Mouse (Mus musculus): Measurements from ENCODE around the gene Abcd1. TPM values are rescaled to one million over a fixed set of nuclear protein-coding genes. Genes with fewer than 3 reads are reported as not detected.

Abcd1 gene
- polyA plus RNA-seq, 1 experiment from 2014 or later = 8.0 TPM

- no peak overlapping the region for H3K4me3 ChIP-seq (ENCODE audit: low read depth, low read length)
- DNase-seq (ENCODE audit: low spot score) = no peak
- H3K27me3 ChIP-seq (ENCODE audit: control insufficient read depth, insufficient read depth, low read length) = no peaks in the 10 kb centered on the region
- no peak for ATAC-seq (replicated peaks; ENCODE audit: insufficient number of reproducible peaks, low FRiP score, low TSS enrichment, low read depth)
- no peaks in the 10 kb centered on the region for H3K4me1 ChIP-seq (ENCODE audit: control insufficient read depth, insufficient read depth, low read length)
- H3K9ac ChIP-seq (replicated peaks; ENCODE audit: low read length) = no peak overlapping the region
- no peak overlapping the region for H3K27ac ChIP-seq (replicated peaks; ENCODE audit: low read depth, low read length)
- H3K36me3 ChIP-seq (replicated peaks; ENCODE audit: control insufficient read depth, insufficient read depth, low read depth, low read length) = no peaks in the 10 kb centered on the region
- H3K9me3 ChIP-seq (replicated peaks; ENCODE audit: control insufficient read depth, low read length) = no peaks in the 10 kb centered on the region
- H3K4me2 ChIP-seq (ENCODE audit: low read depth, low read length) = no peak overlapping the region
- WGBS = 96% methylated on average over 2 of the region's 2 CpGs
These were observed 32.2 kb upstream of the Abcd1 start for GRCm38 (mm10) chrX:73684156-73684555.

GRCm38 (mm10) chrX:73684978-73685377, 31.4 kb upstream of the Abcd1 start:
- no peak for ATAC-seq (replicated peaks; ENCODE audit: insufficient number of reproducible peaks, low FRiP score, low TSS enrichment, low read depth)
- no peaks in the 10 kb centered on the region for H3K36me3 ChIP-seq (replicated peaks; ENCODE audit: control insufficient read depth, insufficient read depth, low read depth, low read length)

GRCm38 (mm10) chrX:73685629-73686028, 30.8 kb upstream of the Abcd1 start:
- no peak overlapping the region for H3K4me2 ChIP-seq (ENCODE audit: low read depth, low read length)
- no peaks in the 10 kb centered on the region for H3K9me3 ChIP-seq (replicated peaks; ENCODE audit: control insufficient read depth, low read length)
- H3K9ac ChIP-seq (replicated peaks; ENCODE audit: low read length) = no peak overlapping the region
- no peak overlapping the region for H3K4me3 ChIP-seq (ENCODE audit: low read depth, low read length)
- H3K36me3 ChIP-seq (replicated peaks; ENCODE audit: control insufficient read depth, insufficient read depth, low read depth, low read length) = no peaks in the 10 kb centered on the region
- ATAC-seq (replicated peaks; ENCODE audit: insufficient number of reproducible peaks, low FRiP score, low TSS enrichment, low read depth) (no peak), DNase-seq (ENCODE audit: low spot score) (no peak)
- H3K27me3 ChIP-seq (ENCODE audit: control insufficient read depth, insufficient read depth, low read length) = no peaks in the 10 kb centered on the region
- H3K27ac ChIP-seq (replicated peaks; ENCODE audit: low read depth, low read length) = no peak overlapping the region
- no peaks in the 10 kb centered on the region for H3K4me1 ChIP-seq (ENCODE audit: control insufficient read depth, insufficient read depth, low read length)
- WGBS = 95% methylated on average over 3 of the region's 3 CpGs

More at GRCm38 (mm10) chrX:73684978-73685377, 31.4 kb upstream of the Abcd1 start:
- Histone ChIP-seq H3K27ac (replicated peaks; ENCODE audit: low read depth, low read length) (no peak overlapping the region), H3K9ac (replicated peaks; ENCODE audit: low read length) (no peak overlapping the region), H3K4me2 (ENCODE audit: low read depth, low read length) (no peak overlapping the region), H3K9me3 (replicated peaks; ENCODE audit: control insufficient read depth, low read length) (no peaks in the 10 kb centered on the region), H3K4me1 (ENCODE audit: control insufficient read depth, insufficient read depth, low read length) (no peaks in the 10 kb centered on the region), H3K27me3 (ENCODE audit: control insufficient read depth, insufficient read depth, low read length) (no peaks in the 10 kb centered on the region), H3K4me3 (ENCODE audit: low read depth, low read length) (no peak overlapping the region)
- no peak for DNase-seq (ENCODE audit: low spot score)

GRCm38 (mm10) chrX:73690917-73691629, 25.3 kb upstream of the Abcd1 start:
- H3K9me3 ChIP-seq (replicated peaks; ENCODE audit: control insufficient read depth, low read length) = no peaks in the 10 kb centered on the region
- H3K27me3 ChIP-seq (ENCODE audit: control insufficient read depth, insufficient read depth, low read length) = no peaks in the 10 kb centered on the region
- H3K4me1 ChIP-seq (ENCODE audit: control insufficient read depth, insufficient read depth, low read length) = no peaks in the 10 kb centered on the region
- H3K27ac ChIP-seq (replicated peaks; ENCODE audit: low read depth, low read length) = no peak overlapping the region
- no peak overlapping the region for H3K4me3 ChIP-seq (ENCODE audit: low read depth, low read length)
- no peak for ATAC-seq (replicated peaks; ENCODE audit: insufficient number of reproducible peaks, low FRiP score, low TSS enrichment, low read depth)
- DNase-seq (ENCODE audit: low spot score) = peak; percentile 45
- H3K4me2 ChIP-seq (ENCODE audit: low read depth, low read length) = no peak overlapping the region
- no peaks in the 10 kb centered on the region for H3K36me3 ChIP-seq (replicated peaks; ENCODE audit: control insufficient read depth, insufficient read depth, low read depth, low read length)
- WGBS = 74% methylated on average over 5 of the region's 5 CpGs
- no peak overlapping the region for H3K9ac ChIP-seq (replicated peaks; ENCODE audit: low read length)

- H3K4me1 ChIP-seq (ENCODE audit: control insufficient read depth, insufficient read depth, low read length) = no peaks in the 10 kb centered on the region
- ATAC-seq (replicated peaks; ENCODE audit: insufficient number of reproducible peaks, low FRiP score, low TSS enrichment, low read depth) (no peak), DNase-seq (ENCODE audit: low spot score) (no peak)
- H3K4me2 ChIP-seq (ENCODE audit: low read depth, low read length) = no peak overlapping the region
- no peak overlapping the region for H3K4me3 ChIP-seq (ENCODE audit: low read depth, low read length)
- no peaks in the 10 kb centered on the region for H3K27me3 ChIP-seq (ENCODE audit: control insufficient read depth, insufficient read depth, low read length)
- no peak overlapping the region for H3K9ac ChIP-seq (replicated peaks; ENCODE audit: low read length)
- H3K36me3 ChIP-seq (replicated peaks; ENCODE audit: control insufficient read depth, insufficient read depth, low read depth, low read length) = no peaks in the 10 kb centered on the region
- WGBS = 81% methylated on average over 1 of the region's 1 CpGs
- H3K27ac ChIP-seq (replicated peaks; ENCODE audit: low read depth, low read length) = no peak overlapping the region
- no peaks in the 10 kb centered on the region for H3K9me3 ChIP-seq (replicated peaks; ENCODE audit: control insufficient read depth, low read length)
These were observed 15.9 kb upstream of the Abcd1 start for GRCm38 (mm10) chrX:73700472-73700871.

GRCm38 (mm10) chrX:73715476-73716108, 805 bp upstream of the Abcd1 start:
- Histone ChIP-seq H3K27ac (replicated peaks; ENCODE audit: low read depth, low read length) (no peak overlapping the region), H3K4me2 (ENCODE audit: low read depth, low read length) (peak overlapping the region; percentile 53), H3K9me3 (replicated peaks; ENCODE audit: control insufficient read depth, low read length) (no peaks in the 10 kb centered on the region), H3K36me3 (replicated peaks; ENCODE audit: control insufficient read depth, insufficient read depth, low read depth, low read length) (no peaks in the 10 kb centered on the region), H3K9ac (replicated peaks; ENCODE audit: low read length) (peak overlapping the region; percentile 60), H3K27me3 (ENCODE audit: control insufficient read depth, insufficient read depth, low read length) (no peaks in the 10 kb centered on the region; the same call in 1 of the 2 replicates), H3K4me1 (ENCODE audit: control insufficient read depth, insufficient read depth, low read length) (no peaks in the 10 kb centered on the region), H3K4me3 (ENCODE audit: low read depth, low read length) (peak overlapping the region; percentile 52)
- WGBS = 21% methylated on average over 21 of the region's 21 CpGs
- ATAC-seq (replicated peaks; ENCODE audit: insufficient number of reproducible peaks, low FRiP score, low TSS enrichment, low read depth) (peak; percentile 2; the same call in 1 of the 2 replicates), DNase-seq (ENCODE audit: low spot score) (peak; percentile 30)

GRCm38 (mm10) chrX:73716709-73717545, 530 bp downstream of the Abcd1 start:
- no peak for DNase-seq (ENCODE audit: low spot score)
- H3K27ac ChIP-seq (replicated peaks; ENCODE audit: low read depth, low read length) = peak overlapping the region; percentile 56; the same call in 1 of the 2 replicates
- peak overlapping the region; percentile 33 for H3K9ac ChIP-seq (replicated peaks; ENCODE audit: low read length)
- ATAC-seq (replicated peaks; ENCODE audit: insufficient number of reproducible peaks, low FRiP score, low TSS enrichment, low read depth) = no peak; the same call in 1 of the 2 replicates
- no peaks in the 10 kb centered on the region for H3K4me1 ChIP-seq (ENCODE audit: control insufficient read depth, insufficient read depth, low read length)
- peak overlapping the region; percentile 52 for H3K4me3 ChIP-seq (ENCODE audit: low read depth, low read length)
- no peaks in the 10 kb centered on the region for H3K9me3 ChIP-seq (replicated peaks; ENCODE audit: control insufficient read depth, low read length)
- peak overlapping the region; percentile 59 for H3K4me2 ChIP-seq (ENCODE audit: low read depth, low read length)
- 33% methylated on average over 30 of the region's 30 CpGs for WGBS
- H3K36me3 ChIP-seq (replicated peaks; ENCODE audit: control insufficient read depth, insufficient read depth, low read depth, low read length) = no peaks in the 10 kb centered on the region
- H3K27me3 ChIP-seq (ENCODE audit: control insufficient read depth, insufficient read depth, low read length) = no peaks in the 10 kb centered on the region; the same call in 1 of the 2 replicates

Measured in embryonic facial prominence, embryonic 11.5 days (tissue).